Mouse (Mus musculus): ENCODE data around the gene Rpl37.
A peak's percentile ranks its signal among the peaks of the same experiment; 100 is the strongest.

Rpl37 gene

DNA sequence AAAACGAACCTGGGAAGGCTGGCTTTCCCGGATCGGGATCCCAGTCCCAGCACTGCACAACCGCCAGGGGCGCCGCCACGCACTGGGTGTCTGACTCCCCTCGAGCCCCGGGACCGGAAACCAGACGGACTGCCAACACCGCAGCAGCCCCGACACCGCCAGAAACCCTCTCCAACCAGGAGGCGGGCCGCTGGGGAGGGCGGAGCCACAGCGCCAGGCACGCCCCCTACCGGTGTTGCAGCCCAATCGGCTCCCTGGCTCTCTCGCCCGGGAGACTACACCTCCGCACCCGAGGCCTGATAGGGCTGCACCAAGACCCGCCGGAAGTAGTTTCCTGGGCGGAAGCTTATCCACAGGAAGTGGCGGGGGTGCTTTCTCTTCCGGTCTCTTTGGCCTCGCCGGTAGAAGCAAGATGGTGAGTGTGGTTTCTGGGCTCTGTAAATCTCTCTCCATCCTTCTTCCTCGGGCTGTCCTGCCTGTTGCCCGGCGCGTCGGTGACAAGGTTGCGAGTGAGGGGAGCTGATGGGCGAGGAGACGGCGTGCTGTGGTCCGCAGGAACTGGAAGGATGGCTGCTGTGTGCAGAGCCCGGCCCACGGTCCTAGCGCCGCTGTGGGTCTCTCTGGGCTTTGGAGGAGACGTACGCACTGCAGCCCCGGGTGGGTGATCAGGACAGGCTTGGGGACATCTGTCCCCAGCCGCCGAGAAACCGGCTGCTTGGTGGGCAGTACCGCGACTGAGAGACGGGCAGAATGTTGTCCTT, at the start of gene Rpl37:
TSS of gene Rpl37 (plus strand) at position 376 of the 761 bp plus-strand sequence.
- peak; percentile 99 for DNase-seq

DNA sequence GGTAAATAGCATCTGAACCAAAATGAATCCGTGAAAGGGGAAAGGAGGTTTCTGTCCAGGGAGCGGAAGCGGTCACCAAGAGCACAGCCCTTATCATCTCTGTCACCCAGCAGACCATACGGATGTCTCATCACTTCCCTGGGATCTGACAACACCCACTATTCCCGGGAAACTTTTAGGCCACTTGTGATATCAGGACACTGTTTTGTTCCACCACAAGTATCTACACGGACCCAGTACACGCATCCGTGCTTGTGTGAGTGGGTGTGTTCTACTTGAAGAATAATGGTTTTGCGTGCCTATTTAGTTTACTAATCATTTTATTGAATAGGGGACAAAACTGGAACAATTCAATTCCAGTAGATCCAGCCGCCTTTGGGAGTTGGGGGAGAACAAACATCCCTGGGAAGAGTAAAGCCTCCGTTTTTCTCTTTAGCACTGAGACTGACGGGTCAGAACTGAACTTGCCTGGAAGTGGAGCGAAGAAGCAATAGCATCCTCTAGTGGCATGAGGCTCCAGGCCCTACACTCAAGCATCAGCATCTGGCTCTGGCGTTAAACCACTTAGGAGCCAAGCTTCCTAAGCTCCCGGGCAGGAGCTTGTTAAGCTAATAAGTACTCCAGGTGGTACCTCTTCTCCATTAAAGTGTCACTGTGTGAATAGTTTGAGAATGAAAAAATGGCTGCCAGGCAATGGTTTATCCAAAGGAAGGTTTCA, 47.5 kb upstream of the Rpl37 start:
- DNase-seq = peak; percentile 56 to 74

DNA sequence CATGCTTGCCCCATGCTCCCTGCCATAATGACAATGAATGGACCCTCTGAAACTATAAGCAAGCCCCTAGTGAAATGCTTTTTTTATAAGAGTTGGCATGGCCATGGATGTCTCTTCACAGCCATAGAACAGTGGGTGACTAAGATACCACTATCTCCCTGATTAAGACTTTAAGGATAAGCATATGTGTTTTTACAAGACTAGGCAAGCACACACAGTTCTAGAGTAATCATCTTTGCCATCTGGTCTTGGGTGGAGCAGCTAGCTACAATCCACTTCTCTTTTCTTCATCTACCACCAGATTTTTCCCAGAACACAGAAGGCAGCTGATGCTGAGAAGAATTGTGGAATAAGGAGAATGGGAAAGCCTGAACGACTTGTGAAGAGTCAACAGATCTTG, 35.2 kb upstream of the Rpl37 start:
- DNase-seq = no peak

DNA sequence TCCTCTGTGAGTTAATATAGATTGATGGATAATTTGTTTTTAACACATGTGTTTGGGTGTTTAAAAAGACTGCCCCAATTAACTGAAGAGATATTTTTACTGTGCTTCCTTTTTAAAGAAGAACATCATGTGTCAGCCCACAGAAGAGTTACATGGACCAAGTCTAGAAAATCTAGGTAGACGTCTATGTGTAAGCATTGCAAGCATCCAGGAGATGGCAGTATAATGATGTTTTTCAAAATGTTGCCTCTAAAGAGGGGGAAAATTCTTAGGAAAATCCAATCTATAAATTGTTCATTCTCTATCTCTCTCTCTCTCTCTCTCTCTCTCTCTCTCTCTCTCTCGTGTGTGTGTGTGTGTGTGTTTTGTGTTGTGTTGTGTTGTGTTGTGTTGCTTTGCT, 30.3 kb upstream of the Rpl37 start:
- DNase-seq = no peak

DNA sequence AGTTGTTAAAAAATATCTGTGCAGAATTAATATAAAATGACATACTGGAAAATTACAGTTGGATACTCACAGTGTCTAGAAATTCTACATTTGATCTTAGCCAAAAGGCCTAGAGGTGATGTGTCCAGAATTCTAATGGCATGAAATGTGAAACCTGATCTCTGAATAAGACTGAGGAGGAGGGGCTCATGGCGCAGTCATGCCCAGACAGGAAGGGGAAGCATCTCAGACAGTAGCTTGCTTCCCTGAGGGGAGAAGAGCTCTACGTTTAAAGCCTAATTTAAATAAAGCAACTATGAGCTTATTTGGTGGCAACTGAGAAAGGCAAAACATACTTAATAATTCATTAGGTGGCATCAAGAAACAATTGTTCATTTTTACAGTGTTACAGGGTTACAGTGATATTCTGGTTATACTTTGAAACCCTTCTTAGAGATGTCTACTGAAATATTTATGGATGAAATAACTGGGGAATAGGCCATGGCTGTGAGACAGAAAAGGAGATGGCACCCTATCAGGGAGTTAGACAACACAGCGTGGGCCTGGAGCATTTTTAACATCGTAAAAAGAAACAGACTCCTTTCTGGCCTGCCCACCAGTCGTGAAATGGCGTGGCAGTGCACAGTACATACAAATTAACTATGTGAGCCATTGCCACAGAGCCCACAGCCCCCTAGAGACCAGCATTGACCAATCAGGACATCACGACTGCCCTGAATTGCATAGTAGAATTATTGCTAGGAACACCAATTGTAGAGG, 27.4 kb upstream of the Rpl37 start:
- no peak for DNase-seq

DNA sequence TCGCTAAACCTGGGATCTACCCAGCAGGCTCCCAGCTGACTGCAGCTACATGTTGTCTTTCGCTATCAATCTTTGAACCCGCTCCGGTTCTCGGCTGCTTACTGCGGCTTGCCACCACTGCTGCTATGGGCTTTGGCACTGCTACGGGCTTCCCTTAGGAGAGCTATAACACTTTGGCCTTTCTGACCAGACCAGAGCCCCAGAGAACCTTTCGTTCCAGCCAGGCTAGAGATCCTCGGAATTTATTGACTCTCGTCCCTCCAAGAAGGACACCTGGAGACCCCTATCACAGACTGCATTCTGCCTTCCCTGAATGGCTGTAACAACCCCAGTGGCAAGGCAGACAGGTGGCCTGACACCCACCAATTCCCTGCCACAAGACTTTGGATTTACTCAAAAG, 26.3 kb upstream of the Rpl37 start:
- no peak for DNase-seq

DNA sequence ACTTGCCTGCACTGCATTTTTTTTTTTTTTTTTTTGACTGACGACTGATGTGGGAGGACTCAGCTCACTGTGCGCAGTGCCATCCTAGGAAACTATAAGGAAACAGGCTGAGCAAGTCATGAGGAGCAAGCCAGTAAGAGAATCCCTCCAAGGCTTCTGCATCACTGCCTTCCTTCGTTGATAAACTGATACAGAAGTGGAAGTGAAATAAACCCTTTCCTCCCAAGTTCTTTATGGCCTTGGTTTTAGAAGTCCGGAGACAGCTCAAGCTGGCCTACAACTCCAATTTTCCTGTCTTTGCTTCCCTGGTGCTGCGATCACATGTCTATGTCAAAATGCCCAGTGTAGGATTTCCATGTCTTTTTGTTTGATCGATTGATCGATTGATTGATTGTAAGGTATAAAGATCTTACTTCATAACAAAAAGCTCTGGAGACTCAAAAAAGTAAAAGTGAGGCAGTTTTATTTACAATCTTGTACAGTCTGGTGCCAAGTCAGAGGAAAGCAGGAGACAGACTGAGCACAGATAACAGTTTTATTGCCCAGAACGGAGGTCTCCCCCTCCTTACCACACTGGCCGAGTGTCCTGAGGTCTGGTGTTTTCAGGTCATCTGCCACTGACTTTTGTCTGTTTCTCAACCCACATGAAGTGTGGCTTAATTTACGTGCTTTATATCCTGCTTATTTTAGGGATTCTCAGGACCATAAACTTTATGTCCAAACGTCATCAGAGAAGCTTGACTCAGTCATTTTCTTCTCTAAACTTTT, 20.7 kb upstream of the Rpl37 start:
- DNase-seq = no peak

DNA sequence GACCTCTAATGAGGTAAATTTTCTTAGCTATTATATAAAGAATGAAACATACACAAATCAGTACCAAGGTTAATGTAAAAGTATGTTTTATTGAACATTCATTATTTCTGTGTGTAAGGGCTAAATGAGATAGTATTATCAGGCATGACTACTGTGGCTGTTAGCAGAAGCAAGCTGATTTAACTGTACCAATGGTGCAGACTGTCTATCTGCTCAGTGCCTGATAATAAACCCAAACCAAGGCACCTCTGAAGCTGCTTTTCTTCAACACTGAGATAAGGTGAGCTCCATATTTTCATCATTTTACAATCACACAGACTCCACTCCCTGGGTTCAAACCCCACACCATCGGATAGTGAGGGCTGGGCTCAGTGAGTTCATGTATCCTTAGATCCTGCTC, 19.1 kb upstream of the Rpl37 start:
- no peak for DNase-seq

DNA sequence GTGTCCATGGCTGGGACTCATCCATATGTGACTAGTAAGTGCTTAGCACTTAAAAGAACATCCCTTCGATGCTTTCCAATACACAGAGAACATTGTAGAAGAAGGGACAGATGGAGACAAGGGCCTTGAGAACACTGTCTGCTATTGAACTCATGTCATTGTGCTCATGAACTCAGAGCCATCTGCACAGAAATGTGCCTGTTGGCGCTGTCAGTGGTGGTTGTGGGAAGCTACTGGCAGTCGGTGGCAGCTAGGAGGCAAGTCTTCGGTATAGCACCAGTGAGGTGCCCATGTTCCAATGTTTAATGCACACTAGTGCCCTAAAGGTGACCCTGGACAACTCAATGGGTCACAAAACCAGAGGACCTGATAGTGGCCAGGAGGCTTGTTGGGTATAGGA, 14.1 kb upstream of the Rpl37 start:
- no peak for DNase-seq

DNA sequence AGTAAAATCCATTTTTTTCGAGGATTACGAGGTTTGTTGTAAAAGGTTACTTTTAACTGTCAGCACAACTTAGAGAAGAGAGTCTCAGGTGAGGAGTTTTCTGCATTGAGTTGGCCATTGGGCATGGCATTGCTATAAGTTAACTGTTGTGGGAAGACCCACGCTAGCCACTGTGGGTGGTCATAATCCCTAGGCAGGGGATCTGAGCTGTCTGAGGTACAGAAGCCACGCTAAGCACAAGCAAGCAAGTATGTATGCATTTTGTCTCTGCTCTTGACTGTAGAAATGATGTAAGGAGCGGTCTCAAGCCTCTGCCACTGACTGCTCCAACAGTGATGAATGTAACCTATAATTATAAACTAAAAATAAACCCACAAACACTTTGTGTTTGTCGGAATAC, 10.6 kb upstream of the Rpl37 start:
- no peak for DNase-seq

DNA sequence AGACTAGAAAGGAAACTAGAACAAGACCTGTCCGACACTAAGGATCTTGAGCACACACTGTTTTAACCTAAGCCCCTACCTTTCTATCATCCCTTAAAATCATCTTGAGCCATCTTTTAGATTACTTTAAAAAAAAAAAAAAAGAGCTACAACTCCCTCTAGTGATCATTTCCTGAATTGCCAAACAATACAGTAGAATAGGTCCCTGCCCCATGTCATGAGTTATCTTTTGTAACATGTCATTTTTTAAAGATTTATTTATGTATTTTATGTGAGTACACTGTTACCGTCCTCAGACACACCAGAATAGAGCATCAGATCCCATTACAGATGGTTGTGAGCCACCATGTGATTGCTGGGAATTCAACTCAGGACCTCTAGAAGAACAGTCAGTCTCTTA, 10.2 kb upstream of the Rpl37 start:
- DNase-seq = no peak

DNA sequence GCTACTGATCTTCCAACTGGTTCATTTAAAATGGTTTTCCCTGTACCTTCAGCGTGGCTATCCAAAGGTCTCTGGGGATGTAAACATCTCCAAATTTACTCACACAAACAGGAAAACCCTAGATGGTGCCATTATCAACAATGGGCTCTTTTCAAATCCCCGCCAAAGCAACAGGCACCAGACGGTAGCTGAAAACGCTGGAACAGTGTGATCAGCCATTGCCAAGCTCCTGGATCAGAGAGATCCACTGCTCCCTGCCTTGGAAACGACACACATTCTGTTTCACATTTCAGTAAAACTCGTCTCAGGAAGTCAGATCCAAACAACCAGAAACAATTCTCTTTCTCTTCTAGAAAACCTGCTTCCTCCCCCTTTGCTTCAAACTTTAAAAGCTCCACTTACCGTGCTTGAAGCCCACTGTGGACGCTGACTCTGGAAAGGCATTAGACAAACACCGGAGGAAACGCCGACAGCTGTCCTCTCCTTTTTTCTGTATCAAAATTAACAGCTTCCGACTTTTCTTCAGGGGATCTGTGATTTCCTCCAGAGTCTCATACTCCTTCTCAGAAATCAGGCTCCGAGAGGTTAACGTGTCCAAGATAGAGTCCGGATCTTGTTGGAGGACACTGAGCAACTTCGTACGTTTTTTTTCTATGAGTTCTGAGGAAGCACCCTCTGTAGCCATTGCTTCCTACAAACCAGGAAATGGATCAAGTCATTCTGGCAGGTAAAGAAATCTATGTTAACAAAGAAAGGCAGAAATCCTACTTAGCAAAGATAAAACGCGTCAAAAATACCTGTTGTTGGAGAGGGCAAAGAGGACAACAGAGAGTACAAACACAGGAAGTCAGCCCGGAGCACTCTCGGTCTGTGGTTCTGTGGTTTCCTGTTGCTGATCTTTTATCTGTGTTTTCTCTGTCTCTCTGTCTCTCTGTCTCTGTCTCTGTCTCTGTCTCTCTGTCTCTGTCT, 8.5 kb upstream of the Rpl37 start, which contains the start of gene Card6:
TSS of gene Card6 (minus strand) at position 854 of the 969 bp plus-strand sequence.
- peak; percentile 19 to 37 for DNase-seq

DNA sequence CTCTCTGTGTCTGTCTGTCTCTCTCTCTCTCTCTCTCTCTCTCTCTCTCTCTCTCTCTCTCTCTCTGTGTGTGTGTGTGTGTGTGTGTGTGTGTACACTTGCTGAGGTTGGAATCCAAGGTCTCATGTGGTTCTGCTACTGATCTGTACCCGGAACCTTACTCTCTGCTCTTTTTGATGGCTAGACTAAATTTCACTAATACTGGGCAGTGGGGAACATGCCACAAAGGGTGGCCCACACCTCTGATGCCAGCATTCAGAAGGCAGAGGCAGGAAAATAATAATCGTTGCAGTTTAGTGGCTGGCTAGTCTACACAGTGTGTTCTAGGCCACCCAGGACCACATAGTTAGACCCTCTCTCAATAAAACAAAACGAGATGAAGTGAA, 7.8 kb upstream of the Rpl37 start:
- DNase-seq = no peak

DNA sequence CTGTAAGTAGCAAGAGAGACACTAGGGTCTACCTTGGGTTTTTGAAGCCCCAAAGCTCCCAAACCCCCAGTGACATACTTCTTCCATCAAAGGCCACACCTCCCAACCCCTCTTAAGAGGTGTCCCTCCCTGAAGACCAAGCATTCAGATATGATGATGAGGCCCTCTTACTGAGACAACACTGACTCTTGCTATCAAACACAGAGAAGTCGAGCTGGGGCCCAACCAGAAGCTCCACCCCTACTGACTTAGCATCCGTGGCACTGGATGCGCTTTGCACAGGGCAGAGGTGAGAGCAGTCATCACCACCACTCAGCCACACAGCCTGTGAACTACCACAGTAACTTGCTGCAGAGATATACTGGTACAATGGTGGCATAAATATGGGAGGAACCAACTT, 3.8 kb upstream of the Rpl37 start:
- no peak for DNase-seq

DNA sequence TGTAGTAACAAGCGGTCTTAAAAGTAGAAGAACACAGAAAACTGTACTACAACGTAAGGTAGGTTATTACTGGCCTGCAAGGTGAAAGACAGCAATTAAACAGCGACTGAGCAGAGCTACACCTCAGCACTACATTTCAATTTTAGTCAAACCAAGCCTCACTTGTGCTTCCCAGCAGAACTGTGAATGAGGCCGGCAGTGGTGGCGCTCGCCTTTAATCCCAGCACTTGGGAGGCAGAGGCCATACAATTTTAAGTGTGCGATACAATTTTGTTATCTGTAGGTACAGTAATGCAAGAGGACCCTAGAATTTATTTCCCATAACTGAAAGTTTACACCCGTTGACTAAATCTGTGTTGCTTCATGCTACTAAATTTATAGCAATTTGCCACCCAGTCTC, 1.3 kb upstream of the Rpl37 start:
- peak in 1 of 2 experiments; percentile 14 for DNase-seq

DNA sequence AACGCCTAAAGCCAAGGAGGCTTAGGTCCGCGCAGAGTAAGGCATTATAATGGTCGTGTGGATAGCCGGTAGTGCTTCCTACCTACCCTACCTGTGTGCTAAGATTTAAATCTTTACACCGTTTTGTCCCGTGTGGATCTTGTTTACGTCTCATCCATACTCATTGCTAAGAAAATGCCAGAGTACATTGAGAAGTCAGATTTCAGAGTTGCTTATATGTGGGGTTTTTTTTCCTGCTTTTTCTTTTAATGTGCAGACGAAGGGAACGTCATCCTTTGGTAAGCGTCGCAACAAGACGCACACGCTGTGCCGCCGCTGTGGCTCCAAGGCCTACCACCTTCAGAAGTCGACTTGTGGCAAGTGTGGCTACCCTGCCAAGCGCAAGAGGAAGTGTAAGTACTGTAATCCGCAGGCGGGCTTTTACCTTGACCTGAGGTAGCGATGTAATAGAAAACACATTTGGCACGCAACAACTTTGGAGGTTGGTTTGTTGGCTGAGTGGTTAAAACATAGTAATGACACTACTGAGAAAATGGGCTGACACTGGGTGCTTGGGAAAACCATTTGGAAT, 671 bp downstream of the Rpl37 start:
- peak in 1 of 2 experiments; percentile 33 for DNase-seq

DNA sequence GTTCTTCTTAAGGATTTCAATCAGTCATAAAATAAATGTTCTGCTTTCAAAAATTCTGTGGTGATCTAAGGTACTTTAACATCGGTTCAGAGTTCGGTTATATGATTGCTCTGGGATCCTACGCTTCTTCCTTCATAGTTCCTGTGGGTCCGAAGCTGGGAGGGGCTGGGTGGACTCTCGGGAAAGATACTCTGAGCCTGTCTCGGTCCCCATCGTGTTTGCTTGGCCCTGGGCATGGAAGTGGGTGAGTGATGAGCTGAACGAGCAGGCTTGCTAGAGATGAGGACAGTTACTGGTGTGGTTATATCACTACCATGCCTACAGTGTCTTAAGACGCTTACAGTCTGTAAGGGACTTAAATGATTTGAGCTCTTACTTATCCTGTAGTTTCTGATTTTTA, 2.2 kb downstream of the Rpl37 start:
- no peak for DNase-seq

DNA sequence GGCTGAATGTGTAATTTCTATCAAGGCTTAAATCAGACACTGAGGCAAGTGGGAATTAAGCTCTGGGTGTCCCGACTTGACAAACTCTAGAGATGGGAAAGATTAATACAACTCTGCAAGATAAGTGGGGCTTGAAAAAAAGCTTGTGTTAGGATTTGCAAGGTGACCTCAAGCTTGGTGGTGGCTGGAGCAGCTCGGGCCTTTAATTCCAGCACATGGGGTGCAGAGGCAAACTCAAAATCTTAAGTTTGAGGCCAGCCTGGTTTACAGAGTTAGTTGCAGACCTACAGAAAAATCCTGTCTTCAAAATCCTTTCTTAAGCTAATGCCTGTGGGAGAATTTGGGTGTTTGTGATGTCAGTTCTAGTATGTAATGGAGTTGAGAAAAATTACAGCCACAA, 2.7 kb downstream of the Rpl37 start:
- DNase-seq = no peak

DNA sequence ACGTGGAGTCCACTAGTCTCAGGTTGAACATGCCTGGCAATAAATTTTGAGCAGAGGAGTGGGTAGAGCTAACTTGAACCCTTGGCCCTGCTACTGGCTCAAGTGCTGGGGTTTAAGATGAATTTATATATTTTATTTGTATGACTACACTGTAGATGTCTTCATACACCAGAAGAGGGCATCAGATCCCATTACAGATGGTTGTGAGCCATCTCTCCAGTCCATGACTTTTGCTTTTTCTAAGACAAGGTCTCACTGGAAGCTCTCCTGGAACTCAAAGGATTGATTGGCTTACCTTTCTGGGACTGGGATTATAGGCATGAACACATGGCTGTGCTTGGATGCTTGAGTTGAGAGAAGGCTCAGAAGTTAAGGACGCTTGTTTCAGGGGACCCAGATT, 3.3 kb downstream of the Rpl37 start:
- no peak for DNase-seq

DNA sequence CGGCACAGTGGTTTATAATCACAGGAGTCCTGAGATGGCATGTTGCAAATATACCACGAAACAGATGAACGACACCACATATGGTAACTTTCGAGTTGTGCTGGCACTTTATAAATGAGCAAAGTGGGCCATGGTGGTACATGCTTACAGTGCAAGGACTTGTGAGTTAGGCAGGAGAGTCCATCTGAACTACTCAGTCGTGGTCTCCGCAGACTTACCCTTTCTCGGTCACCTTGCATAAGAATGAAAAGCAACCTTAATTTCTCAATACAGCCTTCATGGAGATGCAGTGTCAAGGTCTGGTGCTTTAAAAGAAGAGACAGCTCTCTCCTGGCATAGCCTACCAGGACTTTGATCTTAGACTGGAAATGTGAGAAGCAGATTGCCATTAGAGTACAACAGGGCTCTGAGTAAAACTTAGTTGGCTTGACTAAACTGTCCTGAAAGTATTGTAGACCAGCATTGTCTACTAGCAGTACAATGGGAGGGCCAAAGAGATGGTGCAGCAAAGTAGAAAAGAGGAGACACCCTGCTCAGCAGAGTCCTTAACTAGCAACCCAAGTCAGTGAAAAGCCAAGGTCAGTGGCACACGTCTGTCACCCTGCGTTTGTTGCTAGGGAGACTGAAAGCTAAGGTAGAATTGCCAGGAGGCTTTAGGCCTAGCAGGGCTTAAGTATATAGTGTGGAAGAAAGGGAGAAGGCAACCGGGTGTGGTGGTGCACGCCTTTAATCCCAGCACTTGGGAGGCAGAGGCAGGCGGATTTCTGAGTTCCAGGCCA, 5.3 kb downstream of the Rpl37 start:
- no peak for DNase-seq

DNA sequence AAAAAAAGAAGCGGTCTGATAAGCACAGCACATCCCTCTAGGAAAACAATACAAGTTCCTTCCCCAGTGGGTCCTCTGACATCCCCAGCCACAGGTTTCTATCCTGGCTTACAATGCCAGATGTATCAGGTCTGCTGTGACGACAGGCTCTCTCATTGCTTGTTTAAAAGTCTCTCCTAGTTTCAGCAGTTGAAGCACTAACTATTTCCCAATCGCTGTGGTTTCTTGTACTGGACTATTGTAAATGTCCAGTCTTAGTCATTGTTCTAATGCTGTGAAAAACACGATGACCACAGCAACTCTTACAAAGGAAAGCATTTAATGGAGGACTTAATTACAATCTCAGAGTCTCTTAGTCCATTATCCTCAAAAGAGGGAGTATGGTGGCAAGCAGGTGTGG, 10.0 kb downstream of the Rpl37 start:
- DNase-seq = no peak

Data from kidney, postnatal 4 days (tissue).